Mouse (Mus musculus) E14TG2a.4 (cell line): ENCODE measurements around the gene Gm28043.

Experiments used
- CTCF ChIP-seq: conservative IDR thresholded peaks from 2 replicates; pipeline ENCODE4 v1.5.1; 2014; ENCODE audit warnings: low read length
- NANOG ChIP-seq: IDR thresholded peaks from 2 replicates; pipeline ENCODE4 v1.6.1; 2014; ENCODE audit warnings: borderline replicate concordance, low read length, mixed read lengths

DNA sequence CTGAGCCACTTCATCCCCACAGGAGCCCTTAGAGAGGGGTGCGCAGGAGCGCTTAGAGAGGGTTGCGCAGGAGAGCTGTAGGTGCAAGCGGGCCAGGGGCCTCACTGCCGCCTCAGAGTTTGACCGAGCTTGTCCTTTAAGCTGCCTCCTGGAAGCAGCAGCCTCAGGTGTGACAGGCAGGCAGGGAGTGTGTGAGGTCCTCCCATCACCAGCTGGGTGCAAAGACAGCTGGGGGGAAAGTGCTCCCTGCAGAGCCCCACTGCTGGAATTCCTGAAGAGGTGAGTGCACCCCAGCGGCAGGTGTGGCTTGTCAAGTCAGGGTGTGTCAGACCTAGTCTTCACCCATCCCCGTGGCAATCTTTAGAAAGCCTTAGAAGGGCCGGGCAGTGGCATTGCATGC, 27.8 kb upstream of the Gm28043 start:
- TF ChIP-seq CTCF (no peak), NANOG (no peak)
